Mouse (Mus musculus): ENCODE measurements around the gene Slc24a2. TPM values are rescaled to one million over a fixed set of nuclear protein-coding genes. Genes with fewer than 3 reads are reported as not detected.

Gene Slc24a2
- polyA plus RNA-seq, 2 experiments from 2014 or later: not detected

GRCm38 (mm10) chr4:87109331-87110059, 120.8 kb downstream of the Slc24a2 start:
- no peak for ATAC-seq

DNA sequence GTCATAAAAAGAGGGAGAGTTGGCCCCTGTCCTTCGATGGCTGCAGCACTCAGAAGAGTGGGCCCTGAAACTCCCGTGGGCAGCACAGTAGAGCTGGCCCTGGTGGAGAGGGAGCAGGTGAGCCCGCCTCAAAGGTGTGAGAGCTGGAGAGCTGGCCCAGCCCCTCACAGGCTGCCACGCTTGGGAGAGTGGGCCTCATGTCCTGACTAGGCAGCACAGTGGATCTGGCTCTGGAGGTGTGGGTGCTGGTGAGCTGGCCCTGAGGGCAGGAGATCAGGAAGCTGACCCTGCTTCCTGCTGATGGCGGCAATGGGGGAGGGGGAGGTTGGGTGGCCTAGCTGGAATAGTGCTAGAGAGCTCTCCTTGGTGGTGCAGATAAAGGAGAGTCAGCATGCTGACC, 129.3 kb downstream of the Slc24a2 start:
- no peak for ATAC-seq

DNA sequence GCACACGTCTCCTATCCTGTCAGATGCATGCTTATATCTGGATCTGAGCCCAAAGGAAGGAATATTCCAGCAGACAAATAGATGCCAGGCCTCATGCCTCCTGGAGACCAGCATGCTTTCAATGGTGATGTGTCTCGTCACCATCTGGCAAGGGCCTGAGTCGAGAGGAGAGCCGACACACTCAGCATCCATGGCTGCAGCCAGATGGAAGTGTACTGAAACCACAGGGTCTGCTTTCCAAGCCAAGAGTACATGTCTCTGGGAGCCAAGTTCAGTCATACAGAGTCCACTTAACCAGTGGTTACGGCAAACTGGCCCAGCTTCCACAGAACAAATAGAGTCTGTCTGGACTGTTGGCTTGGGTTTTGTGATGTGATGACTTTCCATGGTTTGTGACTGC, 134.1 kb downstream of the Slc24a2 start:
- ATAC-seq: no peak

GRCm38 (mm10) chr4:87093612-87094011, 136.7 kb downstream of the Slc24a2 start:
- no peak for ATAC-seq

DNA sequence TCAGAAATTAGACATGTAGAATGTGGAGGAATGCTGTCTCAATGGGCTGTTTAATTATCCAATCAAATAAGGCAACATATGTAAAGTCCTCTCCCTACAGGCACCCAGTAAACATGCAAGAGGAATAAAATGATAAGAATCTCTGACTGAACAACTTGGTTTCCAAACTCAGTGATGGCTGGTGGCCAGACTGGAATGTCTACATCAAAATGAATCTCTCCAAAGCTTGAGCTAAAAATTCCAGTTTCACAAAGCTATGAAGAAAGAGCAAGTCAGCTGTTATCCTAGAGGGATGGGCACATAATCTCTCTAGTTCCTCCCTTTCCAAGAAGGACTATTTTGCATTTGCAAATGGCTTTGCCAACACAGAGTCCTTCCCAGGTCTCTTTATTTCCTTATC, 139.4 kb downstream of the Slc24a2 start:
- ATAC-seq: no peak

DNA sequence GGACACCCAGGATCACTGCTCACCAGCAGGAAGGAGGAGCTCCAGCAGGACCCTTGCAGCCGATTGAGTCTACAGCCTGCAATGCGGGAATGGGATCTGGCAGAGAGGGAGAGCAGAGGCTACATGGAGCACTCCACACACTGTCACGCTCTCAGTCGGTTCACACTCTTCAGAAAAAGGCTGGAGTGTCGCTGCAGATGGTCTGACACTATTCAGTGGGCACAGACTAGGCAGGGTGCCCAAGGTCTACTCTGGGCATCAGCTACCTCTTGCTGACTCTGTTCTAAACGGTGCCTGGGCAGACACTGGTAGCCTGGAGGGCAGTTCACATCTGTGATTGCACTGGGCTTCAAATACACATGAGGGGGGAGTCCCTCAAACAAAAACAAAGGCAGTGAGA, 141.6 kb downstream of the Slc24a2 start:
- ATAC-seq: no peak

- ATAC-seq: no peak
These were observed 142.7 kb downstream of the Slc24a2 start for GRCm38 (mm10) chr4:87087597-87087996.

GRCm38 (mm10) chr4:87086933-87087577, 143.2 kb downstream of the Slc24a2 start:
- no peak for ATAC-seq

GRCm38 (mm10) chr4:87081321-87081720, 149.0 kb downstream of the Slc24a2 start:
- ATAC-seq: no peak

DNA sequence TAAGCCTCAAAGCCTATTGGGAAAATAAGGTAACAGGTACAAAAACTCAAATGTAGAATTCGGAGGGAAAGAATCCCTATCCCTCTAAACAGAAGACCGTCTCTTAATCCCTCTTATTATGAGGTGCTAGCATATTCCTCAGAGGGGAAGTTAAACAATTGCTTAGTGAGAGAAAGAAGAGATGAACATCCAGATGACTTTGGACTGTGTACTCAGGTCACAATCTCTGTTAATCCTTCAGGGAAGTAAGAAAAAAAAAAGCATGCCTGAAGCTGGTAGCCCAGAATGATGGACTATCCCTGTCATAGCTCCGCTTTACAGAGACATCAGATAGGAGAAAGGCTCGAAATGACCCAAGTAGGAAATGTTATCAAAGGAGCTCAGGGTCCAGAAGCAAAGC, 151.0 kb downstream of the Slc24a2 start:
- ATAC-seq: no peak

GRCm38 (mm10) chr4:87078726-87079125, 151.6 kb downstream of the Slc24a2 start:
- no peak for ATAC-seq

DNA sequence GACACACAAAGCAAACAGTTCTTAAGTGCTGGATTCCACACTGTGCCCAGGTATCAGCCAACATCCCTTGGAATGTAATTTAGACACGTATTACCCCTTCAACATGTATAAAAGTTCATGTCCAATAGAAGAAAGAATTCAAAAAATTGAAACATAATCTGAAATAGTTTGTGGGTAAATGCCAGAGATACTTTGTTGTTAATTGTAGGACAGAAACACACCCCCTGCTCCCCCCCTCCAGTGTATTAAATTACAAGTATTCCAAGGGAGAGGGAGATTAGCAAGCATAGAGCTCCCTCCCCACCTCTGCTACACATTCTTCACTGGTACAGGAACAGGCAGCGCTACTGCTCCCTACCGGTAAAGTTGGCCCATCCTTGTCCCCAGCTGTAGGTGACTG, 154.5 kb downstream of the Slc24a2 start:
- ATAC-seq: no peak

GRCm38 (mm10) chr4:87068121-87068520, 162.2 kb downstream of the Slc24a2 start:
- no peak for ATAC-seq

- ATAC-seq: no peak
These were observed 165.1 kb downstream of the Slc24a2 start for GRCm38 (mm10) chr4:87065227-87065626.

DNA sequence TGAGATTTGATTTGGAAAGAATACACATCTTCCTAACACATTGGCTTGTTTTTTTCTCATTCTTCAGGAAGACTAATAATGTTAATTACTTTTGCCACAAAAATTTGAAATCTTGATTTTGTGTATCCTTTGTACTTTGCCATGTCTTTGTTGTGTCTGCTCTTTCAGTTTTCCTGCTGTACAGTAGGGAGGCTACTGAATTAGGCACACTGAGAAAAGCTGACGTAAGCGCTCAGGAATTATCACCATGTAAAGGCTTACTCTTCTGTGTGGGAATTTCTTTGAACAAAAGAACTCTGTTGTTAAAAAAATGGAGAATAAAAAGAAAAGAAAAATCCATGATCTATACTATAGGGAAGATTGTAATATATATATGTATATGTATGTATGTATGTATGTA, 165.7 kb downstream of the Slc24a2 start:
- ATAC-seq: no peak

- no peak for ATAC-seq
These were observed 167.5 kb downstream of the Slc24a2 start for GRCm38 (mm10) chr4:87062771-87063253.

DNA sequence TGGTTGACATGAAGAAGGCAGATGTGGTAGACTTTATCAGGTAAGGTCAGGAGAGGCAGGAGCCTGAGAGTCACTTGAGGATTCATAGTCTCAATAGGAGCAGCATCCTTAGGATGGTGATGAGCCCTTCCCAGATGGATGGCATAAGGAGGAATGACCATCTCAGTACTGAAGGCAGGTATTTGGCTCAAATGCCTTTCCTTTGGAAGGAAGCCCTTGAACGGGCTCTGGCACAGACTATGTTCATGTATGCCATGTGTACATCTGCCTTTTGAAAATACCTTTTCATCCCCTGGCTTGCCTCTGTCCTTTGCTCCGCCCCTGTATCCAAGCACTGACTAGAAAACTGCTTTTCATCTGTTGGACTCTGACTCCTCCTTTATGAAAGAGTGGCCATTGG, 168.6 kb downstream of the Slc24a2 start:
- ATAC-seq: no peak

DNA sequence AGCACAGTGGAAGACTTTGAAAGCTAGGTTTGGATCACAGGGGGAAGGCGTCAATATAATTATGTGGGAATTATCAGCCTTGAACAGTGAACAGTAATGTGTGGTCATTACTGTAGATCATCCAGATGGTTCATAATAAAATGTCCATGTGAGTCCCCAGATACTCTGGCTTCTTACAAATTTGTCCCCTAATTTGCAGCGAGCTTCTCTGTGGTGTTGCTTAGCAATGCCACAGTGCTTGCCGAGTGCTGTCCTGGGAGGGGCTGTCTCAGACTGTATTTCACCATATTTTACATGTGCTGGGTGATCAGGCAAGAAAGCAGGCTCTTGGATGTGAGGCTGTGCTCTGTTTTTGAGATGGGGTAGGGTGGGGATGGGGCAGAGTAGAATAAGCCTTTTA, 172.7 kb downstream of the Slc24a2 start:
- ATAC-seq: no peak

DNA sequence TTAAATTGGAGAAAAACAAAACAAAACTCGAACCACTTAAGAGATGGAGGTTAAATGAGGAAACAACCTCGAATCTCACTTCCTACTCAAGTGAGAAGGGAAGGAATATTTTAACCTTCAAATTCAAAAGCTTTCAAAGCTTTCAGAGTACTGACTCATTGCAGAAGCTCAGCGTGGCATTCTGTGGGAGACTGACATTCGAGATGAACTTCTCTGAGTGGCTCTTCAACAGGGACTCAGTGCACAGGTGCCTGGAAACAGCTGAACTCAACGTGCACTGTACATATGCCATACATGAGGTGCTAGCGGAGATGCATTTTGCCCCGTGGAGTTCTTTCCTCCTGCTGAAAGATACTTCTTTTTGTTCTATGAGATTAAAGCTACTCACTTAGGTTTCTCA, 174.5 kb downstream of the Slc24a2 start:
- no peak for ATAC-seq

GRCm38 (mm10) chr4:87052881-87053280, 177.4 kb downstream of the Slc24a2 start:
- no peak for ATAC-seq

DNA sequence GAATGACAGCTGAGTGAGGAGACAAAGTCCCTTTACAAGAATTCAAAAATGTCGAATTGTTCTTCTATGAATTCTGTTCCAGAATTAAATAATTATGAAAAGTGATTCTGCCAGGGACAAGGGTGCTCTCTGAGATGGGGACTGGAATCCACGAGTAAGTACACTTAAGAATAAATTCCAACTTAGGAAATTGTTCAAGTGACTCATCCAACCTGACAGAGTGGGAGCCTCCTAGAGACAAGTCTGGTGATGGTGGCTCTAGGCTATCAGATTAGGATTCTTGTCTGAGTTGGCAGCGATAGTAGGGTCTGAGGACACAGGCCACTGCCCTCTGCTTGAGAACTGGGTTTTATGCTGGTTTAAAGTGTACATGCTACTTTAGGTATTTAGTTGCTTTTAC, 181.2 kb downstream of the Slc24a2 start:
- no peak for ATAC-seq

- no peak for ATAC-seq
These were observed 183.1 kb downstream of the Slc24a2 start for GRCm38 (mm10) chr4:87047131-87047530.

DNA sequence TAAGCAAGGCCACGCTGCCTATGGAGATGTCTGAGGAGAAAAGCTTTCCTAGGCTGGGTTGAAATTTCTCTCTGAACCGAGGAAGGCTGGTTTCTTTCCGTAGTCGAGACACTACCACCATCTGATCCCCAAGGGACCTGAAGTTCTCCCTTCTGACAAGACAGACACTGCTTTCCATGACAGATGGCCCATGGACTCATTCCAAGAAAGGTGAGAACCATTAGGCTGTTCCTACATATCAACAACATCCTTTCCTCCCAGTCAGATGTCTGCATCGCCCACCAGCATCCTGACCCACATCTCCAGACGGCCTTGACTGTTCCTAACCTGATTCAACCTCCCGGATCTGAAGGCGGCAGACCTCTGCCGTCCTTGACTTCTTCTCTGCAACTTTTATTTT, 187.0 kb downstream of the Slc24a2 start:
- ATAC-seq: no peak

DNA sequence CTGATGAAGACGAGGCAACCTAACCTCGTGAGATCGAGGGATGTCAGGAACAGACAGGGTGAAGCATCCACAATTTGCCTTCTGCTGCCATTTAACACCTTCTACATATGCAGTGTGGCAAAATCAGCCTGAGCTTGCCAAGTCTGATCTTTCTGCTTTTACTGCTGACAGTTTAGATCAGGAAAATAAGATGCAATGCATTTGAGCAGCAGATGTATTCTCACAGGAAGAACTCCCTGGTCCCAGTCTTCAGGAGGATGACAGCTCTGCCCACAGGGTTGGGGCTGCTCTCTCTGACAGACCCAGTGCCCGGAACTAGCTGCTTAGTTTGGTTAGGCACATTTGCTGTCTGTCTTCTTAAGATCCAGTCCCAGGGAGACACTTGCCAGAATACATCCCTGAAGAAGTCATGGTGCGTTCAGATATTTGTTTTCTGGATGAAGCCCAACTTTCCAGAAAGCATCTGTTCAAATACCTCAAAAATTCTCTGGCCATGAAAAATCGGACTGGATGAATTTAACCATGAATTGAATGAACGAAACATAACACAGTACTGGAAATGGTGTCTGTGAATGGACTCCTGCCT, 188.8 kb downstream of the Slc24a2 start:
- no peak for ATAC-seq
